Mouse (Mus musculus) lung, embryonic 14.5 days (tissue): ENCODE results near the gene Wwox. TPM values are rescaled to one million over a fixed set of nuclear protein-coding genes. Genes with fewer than 3 reads are reported as not detected.

Experiments
- ATAC-seq: fragments of 200-750 bp; cut with Nextera tagmentation; 2 replicates; pipeline ENCODE4 v1.8.0; 2017; ENCODE audit warnings: mild to moderate bottlenecking, moderate TSS enrichment, moderate library complexity; ENCODE audit not compliant: insufficient read depth
- DNase-seq: peaks from one replicate; pipeline ENCODE4 v3.0.0-alpha.2; 2015
- H3K27ac ChIP-seq: fragments of 300-500 bp; sonication (generic); 2 replicates; pipeline ENCODE4 v1.5.1; 2014; ENCODE audit warnings: low read depth, mild to moderate bottlenecking, moderate library complexity
- H3K27me3 ChIP-seq: fragments of 300-500 bp; sonication (generic); 2 replicates; pipeline ENCODE4 v1.6.1; 2014; ENCODE audit warnings: low read length, control low read depth; ENCODE audit not compliant: insufficient read depth
- H3K36me3 ChIP-seq: fragments of 300-500 bp; sonication (generic); 2 replicates; pipeline ENCODE4 v1.6.1; 2014; ENCODE audit warnings: control low read depth; ENCODE audit not compliant: insufficient read depth
- H3K4me1 ChIP-seq: fragments of 300-500 bp; sonication (generic); 2 replicates; pipeline ENCODE4 v1.6.1; 2014; ENCODE audit warnings: antibody characterized with exemption, control low read depth; ENCODE audit not compliant: insufficient read depth
- H3K4me2 ChIP-seq: fragments of 300-500 bp; sonication (generic); 2 replicates; pipeline ENCODE4 v1.6.1; 2014; ENCODE audit warnings: mild to moderate bottlenecking
- H3K4me3 ChIP-seq: fragments of 300-500 bp; sonication (generic); 2 replicates; pipeline ENCODE4 v1.5.1; 2014; ENCODE audit warnings: low read depth, low read length
- H3K9ac ChIP-seq: fragments of 300-500 bp; sonication (generic); 2 replicates; pipeline ENCODE4 v1.6.1; 2014
- H3K9me3 ChIP-seq: fragments of 300-500 bp; sonication (generic); 2 replicates; pipeline ENCODE4 v1.6.1; 2016; ENCODE audit warnings: low read depth, low read length, control low read depth
- CTCF ChIP-seq: IDR thresholded peaks from 2 replicates; pipeline ENCODE4 v1.5.1; 2016; ENCODE audit warnings: antibody characterized with exemption, low read depth
- WGBS: fragments of 180-500 bp; shearing (Covaris S2); extraction: QIAGEN DNeasy Blood & Tissue Kit; methylation state at CpG from one replicate; pipeline ENCODE4 v1.1.7; 2014; 5-methylcytosine and 5-hydroxymethylcytosine counted together
- polyA plus RNA-seq: library from polyadenylated mRNA; unstranded; fragments of >200 nt; fragmentation: Nextera tagmentation; extraction: Ambion mirVana; gene quantifications from 2 replicates; pipeline ENCODE4 v1.2.1, GENCODE M21; 2014

Wwox gene
- polyA plus RNA-seq, 1 experiment from 2014 or later = 16.1 TPM

GRCm38 (mm10) chr8:115058193-115058835 lies 618.9 kb downstream of the Wwox start:
- no peaks in the 10 kb centered on the region for H3K9me3 ChIP-seq
- peak; percentile 35; the same call in 1 of the 2 replicates for ATAC-seq
- H3K4me1 ChIP-seq = no peaks in the 10 kb centered on the region
- H3K9ac ChIP-seq = no peak overlapping the region
- no peak overlapping the region for H3K4me3 ChIP-seq
- no peaks in the 10 kb centered on the region for H3K27me3 ChIP-seq
- TF ChIP-seq CTCF = no peak
- H3K27ac ChIP-seq = no peak overlapping the region
- DNase-seq = peak; percentile 16
- no peak overlapping the region for H3K4me2 ChIP-seq
- 60% methylated on average over 12 of the region's 12 CpGs for WGBS
- H3K36me3 ChIP-seq = no peaks in the 10 kb centered on the region

- H3K27me3 ChIP-seq = no peaks in the 10 kb centered on the region
- H3K9ac ChIP-seq = no peak overlapping the region
- H3K36me3 ChIP-seq = no peaks in the 10 kb centered on the region
- ATAC-seq (no peak), DNase-seq (no peak)
- no peak overlapping the region for H3K4me3 ChIP-seq
- WGBS = 86% methylated on average over 5 of the region's 5 CpGs
- TF ChIP-seq CTCF = no peak
- no peak overlapping the region for H3K4me2 ChIP-seq
- H3K9me3 ChIP-seq = no peaks in the 10 kb centered on the region
- H3K27ac ChIP-seq = no peak overlapping the region
- H3K4me1 ChIP-seq = no peaks in the 10 kb centered on the region
Measured at GRCm38 (mm10) chr8:115063623-115064022, 624.2 kb downstream of the Wwox start.

- no peaks in the 10 kb centered on the region for H3K4me1 ChIP-seq
- no peak overlapping the region for H3K9ac ChIP-seq
- H3K4me2 ChIP-seq = no peak overlapping the region
- ATAC-seq (no peak), DNase-seq (no peak)
- H3K27ac ChIP-seq = no peak overlapping the region
- no peaks in the 10 kb centered on the region for H3K9me3 ChIP-seq
- H3K4me3 ChIP-seq = no peak overlapping the region
- TF ChIP-seq CTCF = no peak
- H3K27me3 ChIP-seq = no peaks in the 10 kb centered on the region
- 85% methylated on average over 15 of the region's 15 CpGs for WGBS
- no peaks in the 10 kb centered on the region for H3K36me3 ChIP-seq
Measured at GRCm38 (mm10) chr8:115064691-115065090, 625.2 kb downstream of the Wwox start.

GRCm38 (mm10) chr8:115065386-115065785 lies 625.9 kb downstream of the Wwox start:
- H3K27me3 ChIP-seq = no peaks in the 10 kb centered on the region
- DNase-seq (no peak), ATAC-seq (no peak)
- no peak overlapping the region for H3K9ac ChIP-seq
- TF ChIP-seq CTCF = no peak
- no peaks in the 10 kb centered on the region for H3K9me3 ChIP-seq
- H3K4me1 ChIP-seq = no peaks in the 10 kb centered on the region
- H3K36me3 ChIP-seq = no peaks in the 10 kb centered on the region
- 69% methylated on average over 7 of the region's 7 CpGs for WGBS
- no peak overlapping the region for H3K27ac ChIP-seq
- no peak overlapping the region for H3K4me3 ChIP-seq
- H3K4me2 ChIP-seq = no peak overlapping the region

GRCm38 (mm10) chr8:115066550-115067058 lies 627.1 kb downstream of the Wwox start:
- H3K4me2 ChIP-seq = no peak overlapping the region
- no peak overlapping the region for H3K27ac ChIP-seq
- no peaks in the 10 kb centered on the region for H3K4me1 ChIP-seq
- no peak for TF ChIP-seq CTCF
- ATAC-seq = no peak
- H3K9me3 ChIP-seq = no peaks in the 10 kb centered on the region
- no peak for DNase-seq
- no peak overlapping the region for H3K4me3 ChIP-seq
- H3K36me3 ChIP-seq = no peaks in the 10 kb centered on the region
- WGBS = 88% methylated on average over 8 of the region's 8 CpGs
- H3K9ac ChIP-seq = no peak overlapping the region
- no peaks in the 10 kb centered on the region for H3K27me3 ChIP-seq

- Histone ChIP-seq H3K4me3 (no peak overlapping the region), H3K9ac (no peak overlapping the region), H3K27me3 (no peaks in the 10 kb centered on the region), H3K4me1 (no peaks in the 10 kb centered on the region), H3K9me3 (no peaks in the 10 kb centered on the region), H3K4me2 (no peak overlapping the region), H3K27ac (no peak overlapping the region), H3K36me3 (no peaks in the 10 kb centered on the region)
- 65% methylated on average over 5 of the region's 5 CpGs for WGBS
- ATAC-seq = no peak
- TF ChIP-seq CTCF = no peak
- no peak for DNase-seq
Measured at GRCm38 (mm10) chr8:115068723-115069122, 629.3 kb downstream of the Wwox start.

- Histone ChIP-seq H3K9me3 (no peaks in the 10 kb centered on the region), H3K36me3 (no peaks in the 10 kb centered on the region), H3K4me2 (no peak overlapping the region), H3K27ac (no peak overlapping the region), H3K4me3 (no peak overlapping the region), H3K27me3 (no peaks in the 10 kb centered on the region), H3K9ac (no peak overlapping the region), H3K4me1 (no peaks in the 10 kb centered on the region)
- WGBS = 15% methylated on average over 3 of the region's 3 CpGs
- peak; percentile 37 for DNase-seq
- ATAC-seq = no peak
- no peak for TF ChIP-seq CTCF
Measured at GRCm38 (mm10) chr8:115070225-115070624, 630.8 kb downstream of the Wwox start.

GRCm38 (mm10) chr8:115071231-115071630 lies 631.8 kb downstream of the Wwox start:
- H3K36me3 ChIP-seq = no peaks in the 10 kb centered on the region
- DNase-seq (no peak), ATAC-seq (no peak)
- no peak overlapping the region for H3K27ac ChIP-seq
- no peak overlapping the region for H3K4me2 ChIP-seq
- no peak for TF ChIP-seq CTCF
- H3K4me1 ChIP-seq = no peaks in the 10 kb centered on the region
- no peak overlapping the region for H3K9ac ChIP-seq
- H3K9me3 ChIP-seq = no peaks in the 10 kb centered on the region
- WGBS = 88% methylated on average over 12 of the region's 12 CpGs
- H3K27me3 ChIP-seq = no peaks in the 10 kb centered on the region
- H3K4me3 ChIP-seq = no peak overlapping the region
